Mouse (Mus musculus) limb, embryonic 14.5 days (tissue): Measurements from ENCODE around the gene Eva1b. TPM values are rescaled to one million over a fixed set of nuclear protein-coding genes. Genes with fewer than 3 reads are reported as not detected.

Experiments used
- ATAC-seq: fragments of 200-750 bp; cut with Nextera tagmentation; 2 replicates; pipeline ENCODE4 v1.8.0; 2017; ENCODE audit warnings: low read depth, moderate number of reproducible peaks, moderate TSS enrichment; ENCODE audit not compliant: low FRiP score
- DNase-seq: peaks from one replicate; pipeline ENCODE4 v3.0.0-alpha.2; 2015; ENCODE audit warnings: low spot score
- H3K27ac ChIP-seq: fragments of 300-500 bp; sonication (generic); replicated peaks from 2 replicates; pipeline ENCODE4 v1.5.1; 2014; ENCODE audit warnings: low read depth, mild to moderate bottlenecking, low read length, moderate library complexity, mixed read lengths
- H3K27me3 ChIP-seq: fragments of 300-500 bp; sonication (generic); 2 replicates; pipeline ENCODE4 v1.6.1; 2014; ENCODE audit warnings: low read length, mixed read lengths; ENCODE audit not compliant: control insufficient read depth, insufficient read depth
- H3K36me3 ChIP-seq: fragments of 300-500 bp; sonication (generic); 2 replicates; pipeline ENCODE4 v1.6.1; 2014; ENCODE audit warnings: mild to moderate bottlenecking, low read length, moderate library complexity, mixed read lengths; ENCODE audit not compliant: control insufficient read depth, insufficient read depth
- H3K4me1 ChIP-seq: fragments of 300-500 bp; sonication (generic); 2 replicates; pipeline ENCODE4 v1.6.1; 2014; ENCODE audit warnings: antibody characterized with exemption, low read length, mixed read lengths; ENCODE audit not compliant: control insufficient read depth, insufficient read depth
- H3K4me2 ChIP-seq: fragments of 300-500 bp; sonication (generic); replicated peaks from 2 replicates; pipeline ENCODE4 v1.6.1; 2014; ENCODE audit warnings: low read depth, mild to moderate bottlenecking, low read length, moderate library complexity; ENCODE audit not compliant: severe bottlenecking
- H3K4me3 ChIP-seq: fragments of 300-500 bp; sonication (generic); replicated peaks from 2 replicates; pipeline ENCODE4 v1.5.1; 2014; ENCODE audit warnings: low read length
- H3K9ac ChIP-seq: fragments of 300-500 bp; sonication (generic); 2 replicates; pipeline ENCODE4 v1.6.1; 2014; ENCODE audit warnings: mild to moderate bottlenecking, low read depth, low read length, moderate library complexity; ENCODE audit not compliant: severe bottlenecking
- H3K9me3 ChIP-seq: fragments of 300-500 bp; sonication (generic); 2 replicates; pipeline ENCODE4 v1.6.1; 2016; ENCODE audit warnings: low read length; ENCODE audit not compliant: control insufficient read depth
- POLR2A ChIP-seq: fragments of 200-500 bp; IDR thresholded peaks from 2 replicates; pipeline ENCODE4 v1.8.0; 2012; ENCODE audit warnings: inconsistent platforms, mild to moderate bottlenecking, moderate library complexity, borderline replicate concordance; ENCODE audit not compliant: insufficient read depth, insufficient read length; ENCODE audit errors: extremely low read depth
- WGBS: fragments of 180-500 bp; shearing (Covaris S2); extraction: QIAGEN DNeasy Blood & Tissue Kit; methylation state at CpG from one replicate; pipeline ENCODE4 v1.1.7; 2014; 5-methylcytosine and 5-hydroxymethylcytosine counted together
- polyA plus RNA-seq, 2 experiments: library from polyadenylated mRNA; depleted of rRNA in 1 of 2; stranded (reverse) in 1 of 2; unstranded in 1 of 2; fragments of >200 nt; fragmentation: Nextera tagmentation in 1 of 2; extraction: Ambion mirVana in 1 of 2; gene quantifications; 2 replicates each; pipeline versions ENCODE4 v1.2.1 to v1.2.3; 2012 to 2014

Gene Eva1b
- polyA plus RNA-seq, 2 experiments = 101 to 120 TPM

DNA sequence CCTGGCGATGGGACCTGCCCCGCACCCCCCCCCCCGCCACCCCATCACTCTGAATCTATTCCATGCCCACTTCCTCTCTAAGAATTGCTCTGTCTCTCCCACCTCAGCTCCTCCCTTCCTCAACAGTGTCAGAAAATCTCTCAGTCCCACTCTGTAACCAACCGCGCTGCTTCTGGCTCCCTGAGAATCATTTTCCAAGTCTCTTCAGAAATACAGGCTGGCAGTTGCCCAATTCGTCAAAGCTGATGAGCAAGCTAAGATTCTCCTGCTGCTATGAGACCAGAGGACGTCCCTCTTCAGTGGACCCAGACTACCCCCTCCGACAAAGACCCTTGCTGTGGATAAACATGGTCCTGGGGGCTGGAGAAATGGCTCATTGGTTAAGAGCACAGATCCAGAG, 11.9 kb downstream of the Eva1b start:
- no peak overlapping the region for H3K4me3 ChIP-seq
- DNase-seq (no peak), ATAC-seq (no peak)
- WGBS = 67% methylated on average over 8 of the region's 8 CpGs
- H3K9ac ChIP-seq = no peak overlapping the region
- H3K4me1 ChIP-seq = peaks cover 11% of the 10 kb centered on the region
- no peaks in the 10 kb centered on the region for H3K27me3 ChIP-seq
- H3K9me3 ChIP-seq = no peaks in the 10 kb centered on the region
- no peak overlapping the region for H3K27ac ChIP-seq
- H3K36me3 ChIP-seq = no peaks in the 10 kb centered on the region
- no peak for TF ChIP-seq POLR2A
- no peak overlapping the region for H3K4me2 ChIP-seq

DNA sequence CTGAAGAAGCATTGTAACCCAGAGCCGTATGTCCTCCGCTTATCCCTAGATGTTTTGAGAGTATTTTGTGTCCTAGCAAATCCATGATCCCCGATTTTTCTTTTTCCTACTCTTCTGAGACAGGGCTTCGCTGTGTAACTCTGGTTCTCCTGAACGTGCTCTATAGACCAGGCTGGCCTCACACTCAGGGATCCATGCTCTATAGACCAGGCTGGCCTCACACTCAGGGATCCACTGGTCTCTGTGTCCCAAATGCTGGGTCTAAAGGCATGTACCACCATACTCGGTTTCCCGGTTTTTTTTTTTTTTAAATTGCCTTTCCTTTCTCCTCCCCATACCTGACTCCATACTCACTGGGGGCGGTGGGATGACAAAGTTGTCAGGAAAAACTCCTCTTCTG, 13.4 kb downstream of the Eva1b start:
- Histone ChIP-seq H3K36me3 (peaks cover 7% of the 10 kb centered on the region), H3K27ac (no peak overlapping the region), H3K27me3 (no peaks in the 10 kb centered on the region), H3K4me1 (peaks cover 7% of the 10 kb centered on the region; the same call in 1 of the 2 replicates), H3K9ac (no peak overlapping the region), H3K4me3 (no peak overlapping the region), H3K9me3 (no peaks in the 10 kb centered on the region), H3K4me2 (no peak overlapping the region)
- DNase-seq = no peak
- 84% methylated on average over 8 of the region's 8 CpGs for WGBS
- no peak for TF ChIP-seq POLR2A
- ATAC-seq = no peak

GRCm38 (mm10) chr4:126161456-126161855, 13.9 kb downstream of the Eva1b start:
- WGBS = 88% methylated on average over 6 of the region's 6 CpGs
- ATAC-seq (no peak), DNase-seq (no peak)
- Histone ChIP-seq H3K9me3 (no peaks in the 10 kb centered on the region), H3K4me3 (no peak overlapping the region), H3K4me2 (no peak overlapping the region), H3K9ac (no peak overlapping the region), H3K36me3 (peaks cover 12% of the 10 kb centered on the region), H3K27me3 (no peaks in the 10 kb centered on the region), H3K4me1 (peaks cover 7% of the 10 kb centered on the region; the same call in 1 of the 2 replicates), H3K27ac (no peak overlapping the region)
- TF ChIP-seq POLR2A = no peak

- peaks cover 7% of the 10 kb centered on the region; the same call in 1 of the 2 replicates for H3K4me1 ChIP-seq
- peak overlapping the region; percentile 63 for H3K4me3 ChIP-seq
- 63% methylated on average over 7 of the region's 9 CpGs for WGBS
- peaks cover 17% of the 10 kb centered on the region for H3K36me3 ChIP-seq
- DNase-seq (no peak), ATAC-seq (no peak)
- H3K27me3 ChIP-seq = no peaks in the 10 kb centered on the region
- no peaks in the 10 kb centered on the region for H3K9me3 ChIP-seq
- peak overlapping the region; percentile 86 for H3K9ac ChIP-seq
- TF ChIP-seq POLR2A = no peak
- H3K27ac ChIP-seq = peak overlapping the region; percentile 82; the same call in 1 of the 2 replicates
- H3K4me2 ChIP-seq = peak overlapping the region; percentile 99
These were observed 14.4 kb downstream of the Eva1b start for GRCm38 (mm10) chr4:126161986-126162385.

DNA sequence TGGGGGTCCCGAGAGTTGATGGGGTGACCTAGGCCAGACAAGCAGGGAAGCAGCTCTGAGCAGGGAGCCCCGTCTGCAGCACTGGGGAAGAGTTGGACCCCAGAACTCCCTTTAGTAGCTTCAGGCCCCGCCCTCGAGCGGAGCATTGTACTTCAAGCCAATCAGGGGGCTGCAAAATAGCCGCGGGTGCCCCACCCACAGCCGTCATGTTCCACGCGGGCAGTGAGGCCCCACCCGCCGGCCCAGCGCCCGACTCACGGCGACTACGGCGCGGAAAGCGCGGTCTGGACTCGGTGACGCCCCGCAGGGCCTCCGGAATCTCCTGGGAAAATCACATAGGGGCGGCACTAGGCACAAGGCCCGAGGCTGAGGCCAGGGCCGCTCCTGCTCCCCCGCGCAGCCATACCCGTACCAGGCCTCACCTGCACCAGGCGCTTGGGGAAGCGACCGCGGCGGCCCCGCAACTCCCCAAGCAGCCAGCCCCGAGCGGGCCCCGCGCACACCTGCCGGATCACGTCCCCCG, 15.1 kb downstream of the Eva1b start:
- peak overlapping the region; percentile 99 for H3K4me2 ChIP-seq
- peak; percentile 64; the same call in 1 of the 2 replicates for TF ChIP-seq POLR2A
- 1% methylated on average over 32 of the region's 44 CpGs for WGBS

More for the DNA sequence above, 15.1 kb downstream of the Eva1b start:
- Histone ChIP-seq H3K9me3 (no peaks in the 10 kb centered on the region), H3K27ac (peak overlapping the region; percentile 82), H3K4me3 (peak overlapping the region; percentile 63), H3K36me3 (peaks cover 22% of the 10 kb centered on the region), H3K27me3 (no peaks in the 10 kb centered on the region), H3K4me1 (peaks cover 7% of the 10 kb centered on the region; the same call in 1 of the 2 replicates), H3K9ac (peak overlapping the region; percentile 86)
- ATAC-seq = peak; percentile 96
- DNase-seq = peak; percentile 93
